Mouse (Mus musculus) gastrocnemius, postnatal 36 days (tissue): ENCODE results near the gene Fbrsl1. TPM values are rescaled to one million over a fixed set of nuclear protein-coding genes. Genes with fewer than 3 reads are reported as not detected.
A peak's percentile ranks its signal among the peaks of the same experiment; 100 is the strongest.
"Not testable (repeated sequence)": the region's sequence is repeated elsewhere in the genome, so short reads cannot be mapped to it uniquely, and the experiment has no call there.

Source experiments
- DNase-seq, 2 experiments: peaks; one replicate each; pipeline ENCODE4 v3.0.0; 2022
- intact Hi-C: fragments of 180-260 bp; cut with DNase I; formaldehyde crosslinking; loops from one replicate; pipeline ENCODE4 v1.15.1; 2025
- total RNA-seq, 2 experiments: library from RNA; stranded (reverse); gene quantifications; 2 replicates each; pipeline ENCODE4 v1.2.3; 2021

Gene Fbrsl1
- total RNA-seq, 2 experiments from 2014 or later = 30.4 to 32.9 TPM

DNA sequence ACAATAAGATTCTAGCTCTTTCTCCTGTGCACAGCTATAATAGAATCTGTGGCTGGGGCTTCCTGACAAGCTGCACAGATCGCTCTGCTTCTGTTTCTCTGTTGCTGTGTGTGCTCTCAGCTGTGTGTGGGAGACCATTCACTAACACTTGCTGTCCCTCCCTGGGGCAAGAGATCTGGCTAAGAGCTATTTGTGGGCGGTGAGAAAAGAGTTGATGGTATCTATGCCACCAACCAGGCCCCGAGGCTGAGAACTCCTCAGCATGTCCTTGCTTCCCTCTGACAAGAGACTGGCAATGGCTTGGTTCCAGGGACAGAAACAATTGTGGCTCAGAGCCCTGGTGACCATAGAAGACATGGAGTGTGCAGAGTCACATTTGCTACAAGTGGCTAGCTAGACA, 10.6 kb upstream of the Fbrsl1 start:
- DNase-seq = no peak
- intact Hi-C loops = no loop called here

- no peak for DNase-seq
- intact Hi-C loops = no loop called here
These were observed 7.0 kb upstream of the Fbrsl1 start for GRCm38 (mm10) chr5:110455272-110455671.

DNA sequence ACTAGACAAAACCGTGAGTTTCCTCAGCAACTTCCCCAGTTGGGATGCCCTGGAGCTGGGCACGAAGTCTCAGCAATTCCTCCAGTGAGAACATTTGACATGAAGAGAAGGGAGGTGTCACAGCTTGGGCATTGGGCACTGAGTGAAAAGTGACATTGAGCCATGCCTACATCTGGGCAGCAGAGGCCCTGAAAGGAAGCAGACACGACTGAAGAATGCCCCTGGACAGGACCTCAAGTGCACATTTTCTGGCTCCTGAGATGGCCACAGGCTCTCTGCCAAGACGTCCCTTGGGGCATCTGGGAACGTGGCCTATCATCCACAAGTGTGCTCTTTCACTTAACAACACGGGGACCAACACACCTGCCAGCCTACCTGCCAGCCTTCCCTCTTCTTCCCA, 991 bp upstream of the Fbrsl1 start:
- intact Hi-C loops = no loop called here
- no peak for DNase-seq

DNA sequence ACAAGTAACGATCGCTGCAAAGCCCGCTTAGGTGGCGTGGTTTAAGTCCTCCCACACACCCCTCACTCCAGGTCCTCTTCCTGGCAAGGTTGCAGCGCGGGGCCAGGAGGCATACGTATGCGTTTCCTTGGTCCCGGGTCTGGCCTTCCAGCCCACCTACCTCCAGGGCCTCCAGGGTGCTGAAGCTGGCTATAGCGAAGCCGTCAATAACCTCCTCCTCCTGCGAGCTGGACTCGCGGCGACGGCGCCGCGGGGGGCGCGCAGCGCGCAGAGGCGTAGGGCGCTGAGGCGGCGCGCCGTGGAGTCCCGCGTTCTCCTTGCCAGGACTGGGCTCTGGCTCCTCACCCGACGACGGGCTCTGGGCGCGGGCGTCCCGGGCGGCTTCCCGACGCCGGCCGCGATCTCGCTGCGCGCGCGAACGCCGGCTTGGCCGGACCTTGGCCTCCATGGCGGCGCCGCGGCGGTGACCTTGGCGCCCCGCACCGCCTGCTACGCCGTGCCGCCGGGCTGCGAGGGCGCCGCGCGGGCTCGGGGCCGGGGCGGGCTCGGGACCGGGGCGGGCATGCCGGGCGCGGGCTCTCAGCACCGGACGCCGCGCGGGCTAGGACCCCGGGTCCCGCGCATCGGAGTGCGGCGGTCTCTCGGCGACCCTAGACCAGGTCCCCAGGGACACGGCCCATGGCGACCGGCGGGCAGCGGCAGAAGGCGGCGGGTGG, 425 bp downstream of the Fbrsl1 start:
- intact Hi-C loops = no loop called here
- peak in 1 of 2 experiments; percentile 24 for DNase-seq

GRCm38 (mm10) chr5:110444509-110444908, 3.8 kb downstream of the Fbrsl1 start:
- intact Hi-C loops = no loop called here
- DNase-seq = no peak

- intact Hi-C loops = no loop called here
- DNase-seq = no peak
These were observed 5.2 kb downstream of the Fbrsl1 start for GRCm38 (mm10) chr5:110442966-110443590.

- intact Hi-C loops = no loop called here
- no peak for DNase-seq
These were observed 8.6 kb downstream of the Fbrsl1 start for GRCm38 (mm10) chr5:110439565-110440310.

- intact Hi-C loops = no loop called here
- DNase-seq = no peak
These were observed 9.7 kb downstream of the Fbrsl1 start for GRCm38 (mm10) chr5:110438591-110438990.

DNA sequence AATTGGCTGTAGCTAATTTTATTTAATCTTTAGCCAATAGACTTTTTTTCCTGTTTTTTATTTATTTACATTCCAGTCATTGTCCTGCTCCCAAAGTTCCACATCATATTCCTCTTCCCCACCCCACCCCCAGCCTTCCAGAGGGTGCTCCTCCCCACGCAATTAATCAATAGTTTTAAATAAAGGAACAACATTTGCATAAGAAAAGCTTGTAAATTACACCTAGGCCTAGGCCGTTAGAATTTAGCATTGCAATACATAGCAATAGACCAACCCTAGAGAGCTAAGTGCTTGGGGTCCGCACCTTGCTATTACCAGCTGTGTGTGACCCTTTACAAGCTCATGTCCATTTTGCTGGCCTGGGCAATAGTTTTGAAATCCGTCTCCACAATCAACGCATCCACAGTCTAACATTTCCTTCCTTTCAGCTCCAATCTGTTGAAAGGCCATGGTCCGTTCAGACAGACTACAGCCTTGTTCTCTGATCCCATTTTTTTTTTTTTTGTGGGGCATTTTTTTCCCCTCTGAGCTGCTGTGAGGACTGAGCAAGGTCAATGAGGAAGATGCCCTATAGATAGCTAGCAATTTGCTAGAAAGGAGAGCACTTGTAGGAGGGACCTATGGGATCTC, 10.6 kb downstream of the Fbrsl1 start:
- intact Hi-C loops = no loop called here
- no peak for DNase-seq

DNA sequence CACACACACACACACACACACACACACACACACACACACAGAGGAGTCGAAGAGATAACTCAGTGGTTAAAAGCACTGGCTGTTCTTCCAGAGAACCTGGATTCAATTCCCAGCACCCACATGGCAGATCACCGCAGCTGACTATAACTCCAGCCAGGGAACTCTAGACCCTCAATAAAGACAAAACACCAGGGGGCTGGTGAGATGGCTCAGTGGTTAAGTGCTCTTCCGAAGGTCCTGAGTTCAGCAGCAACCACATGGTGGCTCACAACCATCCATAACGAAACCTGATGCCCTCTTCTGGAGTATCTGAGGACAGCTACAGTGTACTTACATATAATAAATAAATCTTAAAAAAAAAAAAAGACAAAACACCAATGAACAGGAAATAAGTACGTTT, 12.1 kb downstream of the Fbrsl1 start:
- DNase-seq, intact Hi-C loops: not testable (repeated sequence)

DNA sequence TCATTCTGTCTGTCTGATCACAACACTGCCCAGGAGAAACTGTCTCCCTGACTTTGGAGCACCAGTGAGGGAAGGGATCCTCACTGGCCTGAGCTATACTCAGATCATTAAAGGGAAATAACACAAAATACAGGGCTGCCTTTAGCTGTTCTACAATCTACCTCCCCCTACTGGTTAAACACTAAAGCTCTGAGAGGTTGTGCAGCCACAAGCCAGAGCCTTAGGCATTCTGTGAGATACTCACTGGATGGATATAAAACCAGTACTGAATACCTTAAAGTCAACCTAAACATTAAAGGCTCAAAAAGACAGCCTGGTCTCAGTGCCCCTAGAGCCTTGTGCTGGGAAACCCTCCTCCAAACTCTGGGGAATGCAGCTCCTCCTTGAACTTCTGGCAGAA, 13.5 kb downstream of the Fbrsl1 start:
- DNase-seq = no peak
- intact Hi-C loops = no loop called here

DNA sequence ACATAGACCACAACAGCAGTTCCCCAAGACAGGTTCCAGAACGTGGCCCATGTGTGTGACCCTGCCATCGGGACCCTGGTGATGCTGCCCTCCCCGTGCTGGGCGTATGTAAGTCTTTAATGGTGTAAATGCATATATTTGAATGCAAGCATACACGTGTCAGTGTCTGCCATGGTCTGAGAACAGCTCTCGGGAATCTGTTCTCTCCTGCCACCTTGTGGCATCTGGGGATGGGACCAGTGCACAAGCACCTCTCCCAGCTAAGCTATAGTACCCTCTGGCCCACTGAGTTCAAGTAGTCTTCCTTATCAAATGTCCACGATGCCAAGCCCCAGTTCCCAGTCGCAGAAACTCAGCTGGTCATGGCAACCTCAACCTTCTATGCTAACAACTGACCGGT, 19.3 kb downstream of the Fbrsl1 start:
- DNase-seq = peak; percentile 35 to 38
- intact Hi-C loops = loop anchor here (2.0 kb wide), 2 partner anchors 44 to 52 kb away; no protein-coding TSS in a partner anchor

DNA sequence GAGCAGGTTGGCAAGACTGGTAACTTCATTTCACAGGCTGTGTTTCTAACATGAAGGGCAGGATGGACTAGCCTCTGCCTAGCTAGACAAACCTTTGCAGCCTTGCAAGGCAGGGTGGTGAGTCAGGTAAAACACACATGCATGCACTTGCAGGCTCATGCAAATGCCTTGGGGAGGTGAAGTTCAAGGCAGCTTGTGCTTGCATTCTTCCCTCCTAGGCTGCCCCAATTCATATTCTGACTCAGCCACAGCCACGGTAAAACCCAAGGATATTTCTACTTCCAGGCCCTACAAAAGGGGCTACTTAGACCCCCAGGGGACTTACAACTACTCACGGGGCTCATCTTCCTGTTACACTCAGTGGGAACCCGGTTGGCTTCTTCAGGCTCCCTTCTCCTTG, 20.0 kb downstream of the Fbrsl1 start:
- DNase-seq = no peak
- intact Hi-C loops = loop anchor here (2.0 kb wide), 2 partner anchors 43 to 51 kb away; no protein-coding TSS in a partner anchor

GRCm38 (mm10) chr5:110425187-110425586, 23.1 kb downstream of the Fbrsl1 start:
- intact Hi-C loops = no loop called here
- no peak for DNase-seq

DNA sequence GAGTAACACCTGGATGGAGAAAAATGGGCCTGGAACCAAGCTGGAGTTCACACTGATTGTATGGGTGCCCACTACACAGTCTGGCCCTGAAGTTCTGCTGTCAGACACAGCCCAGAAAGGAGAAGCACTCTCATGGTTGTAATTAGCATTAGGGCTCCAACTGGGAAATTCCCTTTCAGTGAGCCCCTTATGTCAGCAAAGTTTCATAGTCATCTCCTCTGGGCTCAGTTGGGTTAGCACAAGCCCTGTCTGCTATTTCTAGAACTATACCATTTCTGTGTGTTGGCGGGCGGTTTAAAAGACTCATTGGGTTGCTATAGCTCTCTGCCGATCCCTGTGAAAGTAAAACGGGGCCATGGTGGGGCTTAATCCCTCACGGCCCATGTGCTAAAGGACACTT, 24.1 kb downstream of the Fbrsl1 start:
- no peak for DNase-seq
- intact Hi-C loops = no loop called here

DNA sequence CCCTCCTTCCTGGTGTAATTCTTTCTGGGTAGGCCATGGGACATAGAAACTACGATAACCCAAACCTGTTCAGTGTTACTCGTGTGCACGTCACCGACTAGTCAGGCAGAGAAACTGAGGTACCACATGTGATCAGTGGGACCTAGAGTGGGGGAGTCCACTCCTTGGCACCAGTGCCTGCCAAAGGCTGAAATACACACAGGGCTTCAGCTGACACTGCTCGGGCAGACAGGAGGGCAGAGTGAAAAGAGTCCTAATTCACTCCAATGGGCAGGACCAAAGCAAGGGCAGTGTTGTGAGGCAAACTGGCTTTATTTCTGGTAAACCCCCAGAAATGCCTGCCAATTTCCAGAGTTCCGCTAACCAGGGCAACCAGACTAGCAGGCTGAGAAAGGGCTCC, 26.9 kb downstream of the Fbrsl1 start:
- DNase-seq = no peak
- intact Hi-C loops = no loop called here

- no peak for DNase-seq
- intact Hi-C loops = no loop called here
These were observed 27.4 kb downstream of the Fbrsl1 start for GRCm38 (mm10) chr5:110420950-110421349.

GRCm38 (mm10) chr5:110420201-110420600, 28.1 kb downstream of the Fbrsl1 start:
- DNase-seq = no peak
- intact Hi-C loops = no loop called here

- intact Hi-C loops = no loop called here
- DNase-seq = no peak
These were observed 29.8 kb downstream of the Fbrsl1 start for GRCm38 (mm10) chr5:110418523-110418911.

DNA sequence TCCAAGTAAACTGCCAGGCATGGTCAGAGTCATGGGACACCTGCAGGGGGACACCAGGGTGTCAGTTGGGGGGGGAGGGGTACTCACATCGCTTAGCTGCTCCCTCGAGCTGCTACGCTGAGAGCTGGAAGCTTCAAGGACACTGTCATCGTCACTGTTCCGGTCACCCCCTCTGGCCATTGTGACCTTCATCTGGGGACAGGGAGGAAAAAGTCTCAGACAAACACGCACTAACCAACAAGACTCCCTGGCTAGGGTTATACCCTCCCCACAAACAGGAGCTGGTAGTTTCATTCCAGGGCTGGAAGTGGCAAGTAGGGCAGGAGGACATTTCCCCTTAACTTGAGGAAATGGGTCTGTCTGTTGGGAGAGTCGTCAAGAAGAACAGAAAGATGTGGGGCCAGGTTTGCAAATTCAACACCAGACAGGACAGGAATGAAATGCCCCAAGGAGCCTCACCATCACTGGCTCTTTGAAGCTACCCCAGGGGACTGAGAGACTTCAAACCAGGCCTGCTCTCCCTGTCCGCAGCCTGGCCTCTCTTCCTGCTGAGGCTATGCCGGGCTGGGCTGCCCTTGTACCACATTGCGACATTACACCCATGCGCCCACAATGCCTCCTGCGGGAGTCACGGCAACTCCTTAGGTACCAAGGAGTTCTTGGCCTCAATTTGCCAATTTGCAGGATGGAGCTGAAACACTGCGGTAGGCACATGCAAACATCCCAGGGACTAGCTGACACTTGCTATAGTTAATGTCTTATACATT, 30.4 kb downstream of the Fbrsl1 start:
- intact Hi-C loops = no loop called here
- DNase-seq = no peak
